ENCODE assay signal across 8 mouse cellular contexts in genomic region chr4:45513791-45514293, GRCm38 (mm10). TPM values are rescaled to one million over a fixed set of nuclear protein-coding genes. Genes with fewer than 3 reads are reported as not detected.
DNase-seq lines count a peak whose midpoint lies in the region; ATAC-seq and TF ChIP-seq lines count a peak whose summit lies in the region.

No protein-coding gene starts in this region.

- H3K4me3 ChIP-seq in forebrain, embryonic 14.5 days (ENCODE audit: low read depth, low read length) = no peak overlapping the region
- no peak overlapping the region for H3K4me3 ChIP-seq in hindbrain, embryonic 16.5 days (ENCODE audit: low read length)
- no peak overlapping the region for H3K4me3 ChIP-seq in liver, embryonic 12.5 days
- no peak overlapping the region for H3K4me3 ChIP-seq in myocyte

- H3K27ac ChIP-seq in forebrain, embryonic 14.5 days (ENCODE audit: low read depth, low read length) = peak overlapping the region; percentile 39; the same call in 1 of the 2 replicates
- H3K27ac ChIP-seq in hindbrain, embryonic 16.5 days (ENCODE audit: low read depth, low read length) = peak overlapping the region; percentile 42
- peak overlapping the region; percentile 73 for H3K27ac ChIP-seq in liver, embryonic 12.5 days

- H3K9me3 ChIP-seq in forebrain, embryonic 14.5 days (replicated peaks; ENCODE audit: control insufficient read depth, low read length) = no peaks in the 10 kb centered on the region
- no peaks in the 10 kb centered on the region for H3K9me3 ChIP-seq in hindbrain, embryonic 16.5 days (ENCODE audit: control insufficient read depth, low read length)
- H3K9me3 ChIP-seq in liver, embryonic 12.5 days (replicated peaks) = no peaks in the 10 kb centered on the region

- 1% methylated on average over 10 of the region's 10 CpGs for WGBS in forebrain, embryonic 14.5 days
- WGBS in hindbrain, embryonic 16.5 days = 5% methylated on average over 10 of the region's 10 CpGs
- WGBS in liver, embryonic 12.5 days (ENCODE audit: insufficient replicate concordance) = 4% methylated on average over 10 of the region's 10 CpGs

- no peaks in the 10 kb centered on the region for H3K27me3 ChIP-seq in forebrain, embryonic 14.5 days (replicated peaks; ENCODE audit: control insufficient read depth, insufficient read depth, low read length)
- no peaks in the 10 kb centered on the region for H3K27me3 ChIP-seq in hindbrain, embryonic 16.5 days (replicated peaks; ENCODE audit: control insufficient read depth, insufficient read depth, low read length)
- H3K27me3 ChIP-seq in liver, embryonic 12.5 days (replicated peaks) = peaks cover 18% of the 10 kb centered on the region; the same call in 1 of the 2 replicates
- no peaks in the 10 kb centered on the region for H3K27me3 ChIP-seq in myocyte (ENCODE audit: control insufficient read depth, insufficient read depth, insufficient read length)

- peaks cover 86% of the 10 kb centered on the region for H3K79me2 ChIP-seq in myocyte (ENCODE audit: control insufficient read depth, insufficient read depth)

- H3K4me1 ChIP-seq in forebrain, embryonic 14.5 days (ENCODE audit: control insufficient read depth, insufficient read depth, low read length) = peaks cover 43% of the 10 kb centered on the region
- peaks cover 34% of the 10 kb centered on the region for H3K4me1 ChIP-seq in hindbrain, embryonic 16.5 days (ENCODE audit: control insufficient read depth, insufficient read depth, low read depth, low read length)
- H3K4me1 ChIP-seq in liver, embryonic 12.5 days = peaks cover 93% of the 10 kb centered on the region

- H3K36me3 ChIP-seq in forebrain, embryonic 14.5 days (ENCODE audit: control insufficient read depth, insufficient read depth, low read length) = no peaks in the 10 kb centered on the region
- no peaks in the 10 kb centered on the region for H3K36me3 ChIP-seq in hindbrain, embryonic 16.5 days (ENCODE audit: control insufficient read depth, insufficient read depth, low read length)
- peaks cover 11% of the 10 kb centered on the region; the same call in 1 of the 2 replicates for H3K36me3 ChIP-seq in liver, embryonic 12.5 days
- H3K36me3 ChIP-seq in myocyte (ENCODE audit: control insufficient read depth, insufficient read depth) = no peaks in the 10 kb centered on the region

- peak overlapping the region; percentile 44 for H3K4me2 ChIP-seq in forebrain, embryonic 14.5 days (ENCODE audit: low read length)
- peak overlapping the region; percentile 31 for H3K4me2 ChIP-seq in hindbrain, embryonic 16.5 days (ENCODE audit: low read length)
- H3K4me2 ChIP-seq in liver, embryonic 12.5 days = peak overlapping the region; percentile 35
- peak overlapping the region; percentile 91 for H3K4me2 ChIP-seq in myocyte (ENCODE audit: low read depth)

- no peak overlapping the region for H3ac ChIP-seq in myocyte (ENCODE audit: control insufficient read depth, insufficient read length)

- DNase-seq in CD4-positive helper T cell, adult 2 months (ENCODE audit: low read depth, low spot score) = peak; percentile 45
- peak; percentile 54 for DNase-seq in T-cell, adult 2 months (ENCODE audit: low spot score)
- DNase-seq in forebrain, embryonic 14.5 days (ENCODE audit: low spot score) = no peak
- DNase-seq in layer of hippocampus, adult 9-11 months = no peak
- DNase-seq in layer of hippocampus, adult 11-12 months (ENCODE audit: low spot score) = no peak

- TF ChIP-seq POLR2A in myocyte (IDR thresholded peaks at IDR 0.05; ENCODE audit: insufficient read length, low read depth) = peak; percentile 20

- ATAC-seq in forebrain, embryonic 14.5 days = peak; percentile 38
- ATAC-seq in hindbrain, embryonic 16.5 days = peak; percentile 22; the same call in 1 of the 2 replicates
- ATAC-seq in liver, embryonic 12.5 days = peak; percentile 70

- H3K9ac ChIP-seq in forebrain, embryonic 14.5 days (ENCODE audit: low read length) = peak overlapping the region; percentile 49; the same call in 1 of the 2 replicates
- H3K9ac ChIP-seq in hindbrain, embryonic 16.5 days (ENCODE audit: low read depth, low read length) = peak overlapping the region; percentile 30; the same call in 1 of the 2 replicates
- peak overlapping the region; percentile 3; the same call in 1 of the 2 replicates for H3K9ac ChIP-seq in liver, embryonic 12.5 days

TF ChIP-seq in myocyte, 11 proteins besides CTCF, POLR2A, EP300 and RAD21:
- TF ChIP-seq SRF (IDR thresholded peaks at IDR 0.05; ENCODE audit: control insufficient read depth, insufficient read length, low read depth) (peak; percentile 37), E2F4 (IDR thresholded peaks at IDR 0.05; ENCODE audit: insufficient read depth) (no peak), TCF12 (IDR thresholded peaks at IDR 0.05; ENCODE audit: insufficient read depth, poor library complexity, severe bottlenecking) (no peak), TCF3 (IDR thresholded peaks at IDR 0.05; ENCODE audit: insufficient read length, low read depth) (no peak), REST (IDR thresholded peaks at IDR 0.05; ENCODE audit: insufficient read depth, insufficient read length) (no peak), MYOD1 (IDR thresholded peaks at IDR 0.05; ENCODE audit: control insufficient read depth in 1 of 3, insufficient read length in 2 of 3, low read depth in 2 of 3) (peak in 1 of 3 experiments; percentile 73), MAX (IDR thresholded peaks at IDR 0.05; ENCODE audit: low read depth) (no peak), CEBPB (IDR thresholded peaks at IDR 0.05; ENCODE audit: insufficient read depth, poor library complexity, severe bottlenecking) (0 out of 2 replicates have a peak, but pooled peaks have one; percentile 24), MYOG (IDR thresholded peaks at IDR 0.05; ENCODE audit: control insufficient read depth in 1 of 3, insufficient read depth in 1 of 3, insufficient read length in 2 of 3, low read depth in 2 of 3) (peak in 1 of 3 experiments; percentile 66), POLR2AphosphoS2 (IDR thresholded peaks at IDR 0.05; ENCODE audit: insufficient read length, low read depth) (no peak), USF1 (IDR thresholded peaks at IDR 0.05; ENCODE audit: low read depth) (no peak)

RNA-seq across cellular contexts. Expression of gene Shb, which starts 18.4 kb away (rescaled TPM):
- 14.1 and 14.5 TPM in 2 replicates for polyA plus RNA-seq in forebrain, embryonic 14.5 days (2014; fragmentation: Nextera tagmentation; extraction: Ambion mirVana)
- 2.6 and 3.8 TPM in 2 replicates for polyA plus RNA-seq in hindbrain, embryonic 16.5 days (2015; fragmentation: Nextera tagmentation; extraction: Ambion mirVana)
- polyA plus RNA-seq in liver, embryonic 12.5 days (2016; fragmentation: Nextera tagmentation; extraction: Ambion mirVana) = 8.7 and 9.9 TPM in 2 replicates
- polyA plus RNA-seq in myocyte (2012; fragmentation: generic; extraction: Trizol) = 46.3 TPM

Comparison
In these comparisons a context has a peak if more than half of its experiments do, and no peak if none do; other contexts are left out.
1. DNase-seq: peak in CD4-positive helper T cell, adult 2 months (single experiment) and T-cell, adult 2 months (single experiment); none in forebrain, embryonic 14.5 days (single experiment), layer of hippocampus, adult 9-11 months (single experiment) and layer of hippocampus, adult 11-12 months (single experiment).
2. H3K4me2 ChIP-seq: peak in every context shown above with its lines; median percentile 91 in myocyte; 44 in forebrain, embryonic 14.5 days; 35 in liver, embryonic 12.5 days; 31 in hindbrain, embryonic 16.5 days.
3. Peak in every context shown above with its lines, with median percentiles within 50 percentile points of each other: ATAC-seq, H3K27ac ChIP-seq and H3K9ac ChIP-seq.